Comparison of ENCODE assay signal across 8 mouse cellular contexts in the genomic region with DNA sequence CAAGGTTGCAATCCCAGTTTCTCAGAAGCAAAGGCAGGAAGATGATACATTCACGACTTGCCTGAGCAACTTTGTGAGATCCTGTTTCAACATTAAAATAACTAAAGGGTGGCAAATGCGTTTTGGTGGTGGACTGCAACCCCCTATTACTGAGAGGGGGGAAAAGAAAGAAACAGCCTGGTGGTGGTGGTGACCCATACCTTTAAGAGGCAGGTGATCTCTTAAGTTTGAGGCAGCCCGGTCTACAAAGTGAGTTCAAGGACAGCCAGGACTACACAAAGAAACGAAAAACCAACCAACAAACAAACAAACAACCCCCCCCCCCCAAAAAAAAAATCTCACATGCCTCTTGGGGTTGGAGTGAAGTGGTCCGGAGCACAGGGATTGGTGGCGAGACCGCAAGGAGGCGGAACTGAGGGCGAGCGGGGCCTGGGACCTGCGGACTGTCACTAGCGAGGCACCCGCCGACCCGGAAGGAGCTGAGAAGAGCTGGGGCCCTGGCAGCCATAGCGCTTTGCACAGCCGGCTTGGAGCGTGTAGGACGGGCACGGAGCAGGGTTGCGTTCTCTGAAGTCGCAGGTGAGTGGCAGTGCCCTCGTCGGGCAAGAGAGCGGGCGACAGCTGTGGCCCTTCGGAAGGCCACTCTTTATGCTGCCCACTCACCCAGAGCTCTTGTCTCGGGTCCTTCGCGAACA. TPM values are rescaled to one million over a fixed set of nuclear protein-coding genes. Genes with fewer than 3 reads are reported as not detected.
DNase-seq lines count a peak whose midpoint lies in the region; ATAC-seq and TF ChIP-seq lines count a peak whose summit lies in the region.

A gene (minus strand): TSS at position 422 of the 695 bp plus-strand sequence.
A gene (plus strand): TSS at position 475 of the 695 bp plus-strand sequence.

- H3K9me3 ChIP-seq in ES-Bruce4 (replicated peaks; ENCODE audit: control insufficient read depth, insufficient read depth, low read length, poor library complexity, severe bottlenecking), result no peaks in the 10 kb centered on the region
- H3K9me3 ChIP-seq in forebrain, embryonic 12.5 days, result no peaks in the 10 kb centered on the region
- H3K9me3 ChIP-seq in heart, embryonic 16.5 days (replicated peaks; ENCODE audit: control insufficient read depth, low read length), result no peaks in the 10 kb centered on the region
- H3K9me3 ChIP-seq in liver, embryonic 15.5 days (replicated peaks), result no peaks in the 10 kb centered on the region
- no peaks in the 10 kb centered on the region for H3K9me3 ChIP-seq in neural tube, embryonic 11.5 days (ENCODE audit: control insufficient read depth, low read length)
- H3K9me3 ChIP-seq in stomach, embryonic 16.5 days (replicated peaks; ENCODE audit: control insufficient read depth, low read length), result no peaks in the 10 kb centered on the region

- peak; percentile 76 for DNase-seq in c-Kit-positive CD71-positive TER-119-positive erythroid progenitor cells, embryonic 14.5 days (ENCODE audit: low spot score)
- DNase-seq in kidney, postnatal 36 days, result peak; percentile 84 to 91
- DNase-seq in neural tube, embryonic 11.5 days (ENCODE audit: low spot score), result peak; percentile 88

- under 1% methylated on average over 30 of the region's 30 CpGs for WGBS in forebrain, embryonic 12.5 days
- WGBS in heart, embryonic 16.5 days, result 3% methylated on average over 30 of the region's 30 CpGs
- 1% methylated on average over 30 of the region's 30 CpGs for WGBS in liver, embryonic 15.5 days (ENCODE audit: insufficient replicate concordance)
- WGBS in neural tube, embryonic 11.5 days, result 1% methylated on average over 30 of the region's 30 CpGs
- WGBS in stomach, embryonic 16.5 days, result under 1% methylated on average over 30 of the region's 30 CpGs

- no peaks in the 10 kb centered on the region for H3K27me3 ChIP-seq in ES-Bruce4 (ENCODE audit: control insufficient read depth, insufficient read depth, low read length, poor library complexity, severe bottlenecking)
- H3K27me3 ChIP-seq in forebrain, embryonic 12.5 days, result peaks cover 10% of the 10 kb centered on the region; the same call in 1 of the 2 replicates
- H3K27me3 ChIP-seq in heart, embryonic 16.5 days (ENCODE audit: control insufficient read depth, insufficient read depth, low read length), result no peaks in the 10 kb centered on the region
- H3K27me3 ChIP-seq in liver, embryonic 15.5 days, result peaks cover 9% of the 10 kb centered on the region; the same call in 1 of the 2 replicates
- H3K27me3 ChIP-seq in neural tube, embryonic 11.5 days (ENCODE audit: control insufficient read depth, insufficient read depth, low read length), result no peaks in the 10 kb centered on the region
- H3K27me3 ChIP-seq in stomach, embryonic 16.5 days (ENCODE audit: control insufficient read depth, insufficient read depth, low read length), result no peaks in the 10 kb centered on the region

- H3K4me2 ChIP-seq in forebrain, embryonic 12.5 days, result peak within 1 kb of the TSS; percentile 87
- H3K4me2 ChIP-seq in heart, embryonic 16.5 days (ENCODE audit: low read depth, low read length), result peak within 1 kb of the TSS; percentile 76
- H3K4me2 ChIP-seq in liver, embryonic 15.5 days, result peak within 1 kb of the TSS; percentile 82
- peak within 1 kb of the TSS; percentile 92 for H3K4me2 ChIP-seq in neural tube, embryonic 11.5 days (ENCODE audit: low read depth)
- H3K4me2 ChIP-seq in stomach, embryonic 16.5 days (ENCODE audit: low read depth, low read length), result peak within 1 kb of the TSS; percentile 82

- no peak for TF ChIP-seq CTCF in ES-Bruce4 (IDR thresholded peaks at IDR 0.05; ENCODE audit: low read depth, low read length)

- H3K36me3 ChIP-seq in ES-Bruce4 (ENCODE audit: control insufficient read depth, insufficient read depth, low read length, poor library complexity, severe bottlenecking), result no peaks in the 10 kb centered on the region
- no peaks in the 10 kb centered on the region for H3K36me3 ChIP-seq in forebrain, embryonic 12.5 days (replicated peaks)
- H3K36me3 ChIP-seq in heart, embryonic 16.5 days (ENCODE audit: control insufficient read depth, insufficient read depth), result no peaks in the 10 kb centered on the region
- H3K36me3 ChIP-seq in liver, embryonic 15.5 days (replicated peaks), result no peaks in the 10 kb centered on the region
- no peaks in the 10 kb centered on the region for H3K36me3 ChIP-seq in neural tube, embryonic 11.5 days (ENCODE audit: control insufficient read depth, insufficient read depth, low read length)
- no peaks in the 10 kb centered on the region for H3K36me3 ChIP-seq in stomach, embryonic 16.5 days (ENCODE audit: control insufficient read depth, insufficient read depth, low read length)

- peak within 1 kb of the TSS; percentile 100 for H3K4me3 ChIP-seq in ES-Bruce4 (ENCODE audit: low read depth, low read length)
- peak within 1 kb of the TSS; percentile 91 for H3K4me3 ChIP-seq in forebrain, embryonic 12.5 days (replicated peaks)
- H3K4me3 ChIP-seq in heart, embryonic 16.5 days (ENCODE audit: low read length), result peak within 1 kb of the TSS; percentile 68
- H3K4me3 ChIP-seq in liver, embryonic 15.5 days (replicated peaks), result peak within 1 kb of the TSS; percentile 86
- H3K4me3 ChIP-seq in neural tube, embryonic 11.5 days (ENCODE audit: low read depth, low read length), result peak within 1 kb of the TSS; percentile 91
- H3K4me3 ChIP-seq in stomach, embryonic 16.5 days (replicated peaks; ENCODE audit: low read length), result peak within 1 kb of the TSS; percentile 100

- H3K9ac ChIP-seq in ES-Bruce4 (ENCODE audit: low read depth, poor library complexity, severe bottlenecking), result peak within 1 kb of the TSS; percentile 92
- peak within 1 kb of the TSS; percentile 74 for H3K9ac ChIP-seq in forebrain, embryonic 12.5 days
- H3K9ac ChIP-seq in heart, embryonic 16.5 days (ENCODE audit: low read length), result peak within 1 kb of the TSS; percentile 76
- peak within 1 kb of the TSS; percentile 78 for H3K9ac ChIP-seq in liver, embryonic 15.5 days
- peak within 1 kb of the TSS; percentile 91 for H3K9ac ChIP-seq in neural tube, embryonic 11.5 days (ENCODE audit: low read length)
- H3K9ac ChIP-seq in stomach, embryonic 16.5 days (ENCODE audit: low read length), result peak within 1 kb of the TSS; percentile 95

- TF ChIP-seq EP300 in ES-Bruce4 (IDR thresholded peaks at IDR 0.05; ENCODE audit: insufficient read depth, low read depth, low read length), result no peak

- TF ChIP-seq POLR2A in ES-Bruce4 (IDR thresholded peaks at IDR 0.05; ENCODE audit: insufficient read depth, low read length), result peak; percentile 55

- H3K4me1 ChIP-seq in ES-Bruce4 (ENCODE audit: control insufficient read depth, insufficient read depth, low read length), result no peaks in the 10 kb centered on the region
- H3K4me1 ChIP-seq in forebrain, embryonic 12.5 days, result peaks cover 14% of the 10 kb centered on the region
- peaks cover 7% of the 10 kb centered on the region for H3K4me1 ChIP-seq in heart, embryonic 16.5 days (ENCODE audit: control insufficient read depth, insufficient read depth, low read length)
- H3K4me1 ChIP-seq in liver, embryonic 15.5 days (replicated peaks), result peaks cover 47% of the 10 kb centered on the region
- peaks cover 6% of the 10 kb centered on the region for H3K4me1 ChIP-seq in neural tube, embryonic 11.5 days (ENCODE audit: control insufficient read depth, insufficient read depth, low read length)
- H3K4me1 ChIP-seq in stomach, embryonic 16.5 days (ENCODE audit: control insufficient read depth, insufficient read depth, low read length), result peaks cover 14% of the 10 kb centered on the region

- peak; percentile 91 for ATAC-seq in forebrain, embryonic 12.5 days (ENCODE audit: low FRiP score)
- ATAC-seq in heart, embryonic 16.5 days (replicated peaks; ENCODE audit: extremely low read depth, insufficient read depth, low FRiP score), result peak; percentile 89
- peak; percentile 82 for ATAC-seq in liver, embryonic 15.5 days (ENCODE audit: insufficient read depth)
- peak; percentile 75; the same call in 1 of the 2 replicates for ATAC-seq in neural tube, embryonic 11.5 days (ENCODE audit: insufficient read depth, low FRiP score, low TSS enrichment)
- peak; percentile 91 for ATAC-seq in stomach, embryonic 16.5 days (ENCODE audit: insufficient read depth, low FRiP score)

- no peak within 1 kb of the TSS for H3K27ac ChIP-seq in ES-Bruce4 (ENCODE audit: insufficient read depth, low read length)
- no peak within 1 kb of the TSS for H3K27ac ChIP-seq in forebrain, embryonic 12.5 days
- no peak within 1 kb of the TSS for H3K27ac ChIP-seq in heart, embryonic 16.5 days (ENCODE audit: low read length)
- peak within 1 kb of the TSS; percentile 63; the same call in 1 of the 2 replicates for H3K27ac ChIP-seq in liver, embryonic 15.5 days (replicated peaks)
- no peak within 1 kb of the TSS for H3K27ac ChIP-seq in neural tube, embryonic 11.5 days (ENCODE audit: low read depth, low read length)
- no peak within 1 kb of the TSS; the same call in 1 of the 2 replicates for H3K27ac ChIP-seq in stomach, embryonic 16.5 days (ENCODE audit: low read length)

RNA-seq across cellular contexts. Expression of the first gene that starts in this region (rescaled TPM):
- polyA plus RNA-seq in ES-Bruce4 (2011; ENCODE audit: insufficient read depth, insufficient read length, low read depth, missing spikeins), result 50.2 and 50.5 TPM in 2 replicates
- 14.7 and 14.8 TPM in 2 replicates for polyA plus RNA-seq in forebrain, embryonic 12.5 days (2016; fragmentation: Nextera tagmentation; extraction: Ambion mirVana)
- 9.7 and 10.7 TPM in 2 replicates for polyA plus RNA-seq in heart, embryonic 16.5 days (2015; fragmentation: Nextera tagmentation; extraction: Ambion mirVana)
- 7.0 and 7.3 TPM in 2 replicates for polyA plus RNA-seq in liver, embryonic 15.5 days (2015; fragmentation: Nextera tagmentation; extraction: Ambion mirVana)
- 14.1 and 14.9 TPM in 2 replicates for polyA plus RNA-seq in neural tube, embryonic 11.5 days (2014; fragmentation: Nextera tagmentation; extraction: Ambion mirVana)
- 15.9 and 16.5 TPM in 2 replicates for polyA plus RNA-seq in stomach, embryonic 16.5 days (2015; fragmentation: Nextera tagmentation; extraction: Ambion mirVana)

RNA-seq across cellular contexts. Expression of the second gene that starts in this region (rescaled TPM):
- 38.8 and 39.5 TPM in 2 replicates for polyA plus RNA-seq in ES-Bruce4 (2011; ENCODE audit: insufficient read depth, insufficient read length, low read depth, missing spikeins)
- polyA plus RNA-seq in forebrain, embryonic 12.5 days (2016; fragmentation: Nextera tagmentation; extraction: Ambion mirVana), result 115 and 117 TPM in 2 replicates
- polyA plus RNA-seq in heart, embryonic 16.5 days (2015; fragmentation: Nextera tagmentation; extraction: Ambion mirVana), result 136 and 138 TPM in 2 replicates
- 73.7 and 77.0 TPM in 2 replicates for polyA plus RNA-seq in liver, embryonic 15.5 days (2015; fragmentation: Nextera tagmentation; extraction: Ambion mirVana)
- polyA plus RNA-seq in neural tube, embryonic 11.5 days (2014; fragmentation: Nextera tagmentation; extraction: Ambion mirVana), result 124 and 126 TPM in 2 replicates
- polyA plus RNA-seq in stomach, embryonic 16.5 days (2015; fragmentation: Nextera tagmentation; extraction: Ambion mirVana), result 125 and 126 TPM in 2 replicates
